Mouse (Mus musculus) midbrain, embryonic 15.5 days (tissue): ENCODE measurements around the gene Sdhc. TPM values are rescaled to one million over a fixed set of nuclear protein-coding genes. Genes with fewer than 3 reads are reported as not detected.

Experiments used
- ATAC-seq: fragments of 200-750 bp; cut with Nextera tagmentation; replicated peaks from 2 replicates; pipeline ENCODE4 v1.8.0; 2017; ENCODE audit warnings: moderate TSS enrichment
- H3K27ac ChIP-seq: fragments of 300-500 bp; sonication (generic); 2 replicates; pipeline ENCODE4 v1.5.1; 2015; ENCODE audit warnings: mild to moderate bottlenecking, inconsistent platforms
- H3K27me3 ChIP-seq: fragments of 300-500 bp; sonication (generic); replicated peaks from 2 replicates; pipeline ENCODE4 v1.6.1; 2015; ENCODE audit warnings: inconsistent platforms
- H3K36me3 ChIP-seq: fragments of 300-500 bp; sonication (generic); replicated peaks from 2 replicates; pipeline ENCODE4 v1.6.1; 2015; ENCODE audit warnings: inconsistent platforms
- H3K4me1 ChIP-seq: fragments of 300-500 bp; sonication (generic); 2 replicates; pipeline ENCODE4 v1.6.1; 2015; ENCODE audit warnings: inconsistent platforms
- H3K4me2 ChIP-seq: fragments of 300-500 bp; sonication (generic); 2 replicates; pipeline ENCODE4 v1.6.1; 2015; ENCODE audit warnings: inconsistent platforms, mild to moderate bottlenecking, moderate library complexity
- H3K4me3 ChIP-seq: fragments of 300-500 bp; sonication (generic); 2 replicates; pipeline ENCODE4 v1.5.1; 2015; ENCODE audit warnings: mild to moderate bottlenecking, inconsistent platforms
- H3K9ac ChIP-seq: fragments of 300-500 bp; sonication (generic); 2 replicates; pipeline ENCODE4 v1.6.1; 2015; ENCODE audit warnings: mild to moderate bottlenecking, inconsistent platforms
- H3K9me3 ChIP-seq: fragments of 300-500 bp; sonication (generic); 2 replicates; pipeline ENCODE4 v1.6.1; 2016; ENCODE audit warnings: inconsistent platforms
- WGBS: fragments of 180-500 bp; shearing (Covaris S2); methylation state at CpG from one replicate; pipeline ENCODE4 v1.1.7; 2015; ENCODE audit warnings: mixed read lengths; 5-methylcytosine and 5-hydroxymethylcytosine counted together
- polyA plus RNA-seq: library from polyadenylated mRNA; unstranded; fragments of >200 nt; fragmentation: Nextera tagmentation; extraction: Ambion mirVana; gene quantifications from 2 replicates; pipeline ENCODE4 v1.2.1, GENCODE M21; 2015

Gene Sdhc
- polyA plus RNA-seq, 1 experiment from 2014 or later: 286 TPM

DNA sequence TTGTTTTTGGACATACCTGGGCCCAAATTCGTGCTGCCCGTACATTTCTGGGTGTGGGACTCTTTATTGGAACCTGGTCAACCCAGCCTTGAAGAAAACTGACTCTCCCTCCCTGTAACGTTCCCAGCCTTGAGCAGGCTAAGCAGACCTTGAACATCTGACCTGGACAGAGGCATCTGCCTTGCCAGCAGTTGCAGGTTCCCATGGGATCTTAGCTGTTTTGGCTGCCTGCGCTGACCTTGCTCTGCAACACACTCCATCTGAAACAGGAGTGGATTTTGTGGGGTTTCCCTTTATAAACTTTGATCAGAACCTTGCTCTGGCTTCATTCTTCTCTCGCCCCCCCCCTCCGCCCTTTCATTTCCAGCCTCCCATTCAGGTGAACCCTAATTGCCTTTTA, 45.2 kb downstream of the Sdhc start:
- no peak overlapping the region for H3K27ac ChIP-seq
- no peak overlapping the region for H3K4me2 ChIP-seq
- H3K36me3 ChIP-seq: no peaks in the 10 kb centered on the region
- H3K9me3 ChIP-seq: no peaks in the 10 kb centered on the region
- H3K27me3 ChIP-seq: no peaks in the 10 kb centered on the region
- no peak overlapping the region for H3K9ac ChIP-seq
- H3K4me3 ChIP-seq: no peak overlapping the region
- 78% methylated on average over 6 of the region's 6 CpGs for WGBS
- peaks cover 13% of the 10 kb centered on the region for H3K4me1 ChIP-seq
- ATAC-seq: no peak

- H3K9ac ChIP-seq: no peak overlapping the region
- H3K4me3 ChIP-seq: peak overlapping the region; percentile 78
- H3K36me3 ChIP-seq: no peaks in the 10 kb centered on the region
- ATAC-seq: no peak; the same call in 1 of the 2 replicates
- WGBS: 9% methylated on average over 10 of the region's 10 CpGs
- H3K27me3 ChIP-seq: no peaks in the 10 kb centered on the region
- H3K9me3 ChIP-seq: no peaks in the 10 kb centered on the region
- H3K4me1 ChIP-seq: peaks cover 8% of the 10 kb centered on the region
- peak overlapping the region; percentile 59 for H3K4me2 ChIP-seq
- no peak overlapping the region; the same call in 1 of the 2 replicates for H3K27ac ChIP-seq
Observed at GRCm38 (mm10) chr1:171103179-171103840, 47.1 kb downstream of the Sdhc start.

DNA sequence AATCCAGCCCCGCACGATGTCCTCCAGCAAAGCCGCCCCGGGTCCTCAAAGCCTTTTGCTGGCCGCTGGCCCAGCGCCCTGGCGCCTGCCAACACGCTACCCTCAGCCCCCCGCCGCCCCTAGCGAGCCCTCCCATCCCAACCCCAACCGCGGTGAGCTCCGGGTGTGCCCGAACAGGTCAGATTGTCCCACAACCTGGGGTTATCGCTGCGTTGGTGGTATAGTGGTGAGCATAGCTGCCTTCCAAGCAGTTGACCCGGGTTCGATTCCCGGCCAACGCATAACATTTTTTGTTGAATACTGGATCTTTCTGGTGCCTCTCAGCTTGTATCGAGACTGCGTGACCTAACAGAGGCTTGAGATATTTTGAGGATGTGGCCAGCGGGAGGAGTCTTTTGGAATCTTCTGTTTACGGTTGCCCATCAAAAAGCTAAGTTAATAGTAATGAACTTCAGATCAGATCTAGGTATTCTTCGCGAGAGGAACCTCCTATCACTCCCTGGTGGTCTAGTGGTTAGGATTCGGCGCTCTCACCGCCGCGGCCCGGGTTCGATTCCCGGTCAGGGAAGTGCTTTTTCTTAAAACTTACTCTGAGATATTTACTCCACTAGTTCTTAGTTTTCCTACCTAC, 47.7 kb downstream of the Sdhc start:
- under 1% methylated on average over 35 of the region's 35 CpGs for WGBS
- Histone ChIP-seq H3K9me3 (no peaks in the 10 kb centered on the region), H3K36me3 (no peaks in the 10 kb centered on the region), H3K4me1 (peaks cover 8% of the 10 kb centered on the region), H3K27ac (peak overlapping the region; percentile 90), H3K27me3 (no peaks in the 10 kb centered on the region), H3K9ac (peak overlapping the region; percentile 69), H3K4me2 (peak overlapping the region; percentile 59), H3K4me3 (peak overlapping the region; percentile 78)
- peak; percentile 94 for ATAC-seq

DNA sequence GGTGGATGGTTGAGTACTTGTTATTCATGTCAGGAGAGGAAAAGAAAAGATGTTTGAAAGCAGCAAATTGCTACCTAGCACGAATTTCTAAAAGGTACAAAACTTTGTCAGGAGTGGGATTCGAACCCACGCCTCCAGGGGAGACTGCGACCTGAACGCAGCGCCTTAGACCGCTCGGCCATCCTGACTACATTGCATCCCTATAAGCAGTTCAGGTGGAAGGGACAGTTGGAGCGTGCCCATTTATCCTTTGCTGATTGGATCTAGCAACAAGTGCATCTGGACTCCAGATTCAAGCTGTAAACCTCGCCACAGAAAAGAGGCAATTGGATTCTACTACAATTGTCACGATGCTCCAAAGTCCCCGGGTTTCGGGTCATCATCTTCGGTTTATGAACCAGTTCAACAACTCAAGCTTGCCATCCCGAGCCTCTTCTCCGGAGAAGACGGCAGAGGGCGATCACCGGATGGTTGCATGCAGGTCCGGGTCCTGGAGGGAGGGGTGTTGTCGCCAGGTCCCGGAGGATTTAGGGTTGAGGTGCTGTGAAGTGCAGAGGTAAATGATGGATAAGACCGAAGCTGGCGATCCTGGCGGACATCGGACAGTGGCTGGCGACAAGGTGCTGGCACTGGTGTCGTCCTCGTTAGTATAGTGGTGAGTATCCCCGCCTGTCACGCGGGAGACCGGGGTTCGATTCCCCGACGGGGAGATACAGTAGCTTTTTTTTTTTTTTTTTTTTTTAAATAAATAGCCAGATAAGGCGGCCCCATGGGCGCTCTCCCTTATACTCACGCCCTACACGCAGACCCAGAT, 48.5 kb downstream of the Sdhc start:
- peak; percentile 93 for ATAC-seq
- WGBS: under 1% methylated on average over 40 of the region's 40 CpGs
- peak overlapping the region; percentile 69 for H3K9ac ChIP-seq
- peaks cover 8% of the 10 kb centered on the region for H3K4me1 ChIP-seq
- no peaks in the 10 kb centered on the region for H3K27me3 ChIP-seq
- H3K36me3 ChIP-seq: no peaks in the 10 kb centered on the region
- H3K4me3 ChIP-seq: peak overlapping the region; percentile 78
- no peaks in the 10 kb centered on the region for H3K9me3 ChIP-seq
- peak overlapping the region; percentile 59 for H3K4me2 ChIP-seq
- peak overlapping the region; percentile 90 for H3K27ac ChIP-seq

DNA sequence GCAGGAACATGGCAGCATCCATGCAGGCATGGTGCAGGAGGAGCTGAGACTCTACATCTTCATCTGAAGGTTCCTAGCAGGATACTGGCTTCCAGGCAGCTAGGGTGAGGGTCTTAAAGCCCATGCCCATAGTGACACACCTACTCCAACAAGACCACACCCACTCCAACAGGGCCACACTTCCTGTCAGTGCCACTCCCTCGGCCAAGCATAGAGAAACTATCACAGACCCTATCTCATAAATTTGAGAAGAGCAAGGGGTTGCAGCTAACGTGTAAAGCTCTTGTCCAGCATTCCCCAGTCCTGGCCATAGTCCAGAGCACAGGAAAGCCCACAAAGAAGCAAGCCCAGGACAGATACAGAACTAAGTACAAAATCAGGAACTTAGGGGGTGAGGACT, 49.4 kb downstream of the Sdhc start:
- Histone ChIP-seq H3K27ac (no peak overlapping the region), H3K9me3 (no peaks in the 10 kb centered on the region), H3K36me3 (no peaks in the 10 kb centered on the region), H3K4me1 (peaks cover 13% of the 10 kb centered on the region), H3K4me3 (no peak overlapping the region), H3K9ac (no peak overlapping the region), H3K4me2 (no peak overlapping the region), H3K27me3 (no peaks in the 10 kb centered on the region)
- WGBS: 50% methylated on average over 2 of the region's 2 CpGs
- no peak for ATAC-seq

GRCm38 (mm10) chr1:171097612-171098011, 52.8 kb downstream of the Sdhc start:
- H3K36me3 ChIP-seq: no peaks in the 10 kb centered on the region
- 51% methylated on average over 2 of the region's 2 CpGs for WGBS
- no peaks in the 10 kb centered on the region for H3K9me3 ChIP-seq
- H3K27me3 ChIP-seq: no peaks in the 10 kb centered on the region
- H3K4me2 ChIP-seq: no peak overlapping the region
- H3K4me3 ChIP-seq: no peak overlapping the region
- no peak for ATAC-seq
- H3K9ac ChIP-seq: no peak overlapping the region
- no peak overlapping the region for H3K27ac ChIP-seq
- H3K4me1 ChIP-seq: peaks cover 5% of the 10 kb centered on the region; the same call in 1 of the 2 replicates

DNA sequence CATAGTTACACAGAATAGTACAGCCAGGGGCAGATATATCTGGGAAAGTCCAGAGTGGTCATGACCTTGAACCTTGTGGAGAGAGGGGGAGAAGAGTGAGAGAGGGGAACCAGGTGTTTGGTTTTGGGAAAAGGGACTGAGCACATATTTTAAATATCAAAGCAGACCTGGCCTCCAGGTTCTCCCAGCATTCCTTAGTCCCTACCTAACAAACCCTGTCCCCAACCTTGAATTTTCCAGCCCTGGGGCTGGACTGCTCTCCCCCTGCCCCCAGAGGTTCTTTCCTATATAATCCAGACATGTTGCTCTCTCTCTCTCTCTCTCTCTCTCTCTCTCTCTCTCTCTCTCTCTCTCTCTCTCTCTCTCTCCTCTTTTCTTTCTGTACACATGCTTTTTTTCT, 53.3 kb downstream of the Sdhc start:
- no peaks in the 10 kb centered on the region for H3K9me3 ChIP-seq
- no peaks in the 10 kb centered on the region for H3K27me3 ChIP-seq
- no peak overlapping the region for H3K9ac ChIP-seq
- no peak overlapping the region for H3K4me2 ChIP-seq
- no peak overlapping the region for H3K27ac ChIP-seq
- no peaks in the 10 kb centered on the region for H3K36me3 ChIP-seq
- H3K4me1 ChIP-seq: peaks cover 5% of the 10 kb centered on the region; the same call in 1 of the 2 replicates
- ATAC-seq: no peak
- no peak overlapping the region for H3K4me3 ChIP-seq

GRCm38 (mm10) chr1:171096110-171096964, 54.1 kb downstream of the Sdhc start:
- 22% methylated on average over 10 of the region's 10 CpGs for WGBS
- H3K9ac ChIP-seq: no peak overlapping the region
- no peaks in the 10 kb centered on the region for H3K9me3 ChIP-seq
- peak overlapping the region; percentile 13 for H3K4me2 ChIP-seq
- H3K27me3 ChIP-seq: no peaks in the 10 kb centered on the region
- no peak for ATAC-seq
- no peaks in the 10 kb centered on the region for H3K36me3 ChIP-seq
- peaks cover 5% of the 10 kb centered on the region; the same call in 1 of the 2 replicates for H3K4me1 ChIP-seq
- no peak overlapping the region for H3K27ac ChIP-seq
- H3K4me3 ChIP-seq: no peak overlapping the region

DNA sequence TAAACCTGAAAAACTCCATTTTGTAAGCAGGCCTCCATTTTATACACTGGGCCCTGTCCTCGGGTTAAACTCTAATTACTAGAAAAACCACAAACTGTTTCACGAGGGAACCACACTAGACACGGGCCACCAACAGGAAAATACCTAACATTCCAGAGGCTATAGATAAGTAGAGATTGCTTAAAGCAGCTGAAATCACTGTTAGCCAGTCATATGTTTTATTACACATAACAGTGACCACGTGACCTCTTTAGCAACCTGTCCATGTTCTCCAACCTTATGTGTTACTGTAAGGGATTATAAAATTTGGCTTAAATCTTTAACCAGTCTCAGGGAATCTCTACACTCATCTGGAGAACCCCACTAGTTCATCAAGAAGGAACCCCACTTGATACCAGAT, 56.0 kb downstream of the Sdhc start:
- no peaks in the 10 kb centered on the region for H3K27me3 ChIP-seq
- H3K36me3 ChIP-seq: no peaks in the 10 kb centered on the region
- 82% methylated on average over 4 of the region's 4 CpGs for WGBS
- no peak overlapping the region for H3K4me2 ChIP-seq
- no peaks in the 10 kb centered on the region for H3K9me3 ChIP-seq
- no peak overlapping the region for H3K4me3 ChIP-seq
- ATAC-seq: no peak
- H3K9ac ChIP-seq: no peak overlapping the region
- H3K4me1 ChIP-seq: peaks cover 5% of the 10 kb centered on the region; the same call in 1 of the 2 replicates
- H3K27ac ChIP-seq: no peak overlapping the region

- ATAC-seq: no peak
- 78% methylated on average over 2 of the region's 2 CpGs for WGBS
- Histone ChIP-seq H3K9ac (no peak overlapping the region), H3K36me3 (no peaks in the 10 kb centered on the region), H3K27ac (no peak overlapping the region), H3K4me3 (no peak overlapping the region), H3K4me2 (no peak overlapping the region), H3K27me3 (peaks cover 7% of the 10 kb centered on the region), H3K9me3 (no peaks in the 10 kb centered on the region), H3K4me1 (no peaks in the 10 kb centered on the region)
Observed at GRCm38 (mm10) chr1:171090761-171091160, 59.6 kb downstream of the Sdhc start.

GRCm38 (mm10) chr1:171089891-171090290, 60.5 kb downstream of the Sdhc start:
- no peak for ATAC-seq
- Histone ChIP-seq H3K36me3 (no peaks in the 10 kb centered on the region), H3K9ac (no peak overlapping the region), H3K4me3 (no peak overlapping the region), H3K27me3 (peaks cover 7% of the 10 kb centered on the region), H3K4me1 (no peaks in the 10 kb centered on the region), H3K9me3 (no peaks in the 10 kb centered on the region), H3K27ac (no peak overlapping the region), H3K4me2 (no peak overlapping the region)
- WGBS: 93% methylated on average over 1 of the region's 1 CpGs
